Mouse (Mus musculus) stomach, adult 2 months (tissue): ENCODE measurements around the gene Lce3a. TPM values are rescaled to one million over a fixed set of nuclear protein-coding genes. Genes with fewer than 3 reads are reported as not detected.

Experiments used
- polyA plus RNA-seq: library from polyadenylated mRNA; depleted of rRNA; stranded (reverse); fragments of >200 nt; gene quantifications from 2 replicates; pipeline ENCODE4 v1.2.3, GENCODE M21; 2012; rRNA removed

The Lce3a gene
- polyA plus RNA-seq, result 68.7 and 136 TPM in 2 replicates

DNA sequence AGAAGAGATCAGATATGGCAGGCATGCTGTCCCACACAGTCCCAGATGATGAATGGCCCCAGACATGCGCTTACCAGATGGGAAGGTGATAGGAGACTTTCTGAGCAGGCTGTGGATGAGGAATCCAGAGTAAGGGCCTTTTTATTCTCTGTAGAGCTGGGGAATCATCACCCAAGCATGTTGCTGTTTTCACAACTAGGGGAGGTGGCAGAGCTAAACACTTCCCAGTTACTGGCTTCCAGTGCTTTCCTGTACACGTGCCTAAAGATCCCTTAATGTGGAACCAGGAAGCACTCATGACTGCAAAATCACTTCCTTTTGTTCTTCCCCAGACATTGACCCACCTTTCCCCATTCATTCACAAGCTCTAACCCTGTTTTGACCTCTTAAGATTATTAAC is at the start of gene Lce3a:
Lce3a (minus strand) TSS at position 101 of the 400 bp plus-strand sequence.

DNA sequence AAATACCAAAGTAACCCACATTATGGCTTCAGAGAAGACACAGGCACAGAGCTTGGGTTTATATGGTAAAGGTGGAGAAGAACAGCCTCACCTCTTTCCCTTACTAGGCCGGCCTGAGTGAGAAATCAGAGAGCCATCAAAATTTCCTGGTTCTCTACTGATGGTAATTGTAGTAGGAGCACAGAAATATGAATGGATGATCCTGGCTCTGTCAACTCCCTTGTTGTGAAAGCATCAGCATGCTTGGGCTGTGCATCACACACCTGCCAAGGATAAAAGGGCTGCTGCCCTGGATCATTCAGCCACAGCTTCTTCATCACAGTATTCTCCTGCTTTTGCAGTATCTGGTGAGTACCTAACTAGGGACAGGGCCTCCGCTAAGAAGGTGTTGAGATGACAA is 40.7 kb upstream of the Lce3a start, which contains the start of gene Lce3e:
Lce3e (plus strand) TSS at position 301 of the 400 bp plus-strand sequence.

DNA sequence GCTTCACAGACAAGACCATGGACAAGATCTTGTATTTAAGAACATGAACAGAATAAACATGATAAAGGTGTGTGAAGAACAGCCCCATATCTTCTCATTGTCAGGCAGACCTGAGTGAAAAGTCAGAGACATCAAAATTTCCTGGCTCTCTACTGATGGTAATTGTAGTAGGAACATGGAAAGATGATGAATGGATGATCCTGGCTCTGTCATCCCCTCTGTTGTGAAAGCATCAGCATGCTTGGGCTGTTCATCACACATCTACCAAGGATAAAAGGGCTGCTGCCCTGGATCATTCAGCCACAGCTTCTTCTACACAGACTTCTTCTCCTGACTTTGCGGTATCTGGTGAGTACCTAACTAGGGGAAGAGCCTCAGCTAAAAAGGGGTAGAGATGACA is 31.1 kb upstream of the Lce3a start, which contains the start of gene Lce3d:
Lce3d (plus strand) TSS at position 301 of the 400 bp plus-strand sequence.

DNA sequence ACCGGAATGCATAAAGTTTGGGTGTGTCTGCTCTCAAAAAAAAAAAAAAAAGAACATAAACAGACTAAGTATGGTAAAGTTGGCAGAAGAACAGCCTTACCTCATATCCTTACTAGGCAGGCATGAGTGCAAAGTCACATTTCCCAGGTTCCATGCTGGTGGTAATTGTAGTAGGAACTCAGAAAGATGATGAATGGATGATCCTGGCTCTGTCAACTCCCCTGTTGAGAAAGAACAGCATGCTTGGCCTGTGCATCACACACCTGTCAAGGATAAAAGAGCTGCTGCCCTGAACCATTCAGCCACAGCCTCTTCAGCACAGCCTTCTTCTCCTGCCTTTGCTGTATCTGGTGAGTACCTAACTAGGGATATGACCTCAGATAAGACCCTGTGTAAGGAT is 18.2 kb upstream of the Lce3a start, which contains the start of gene Lce3c:
Lce3c (plus strand) TSS at position 301 of the 400 bp plus-strand sequence.

DNA sequence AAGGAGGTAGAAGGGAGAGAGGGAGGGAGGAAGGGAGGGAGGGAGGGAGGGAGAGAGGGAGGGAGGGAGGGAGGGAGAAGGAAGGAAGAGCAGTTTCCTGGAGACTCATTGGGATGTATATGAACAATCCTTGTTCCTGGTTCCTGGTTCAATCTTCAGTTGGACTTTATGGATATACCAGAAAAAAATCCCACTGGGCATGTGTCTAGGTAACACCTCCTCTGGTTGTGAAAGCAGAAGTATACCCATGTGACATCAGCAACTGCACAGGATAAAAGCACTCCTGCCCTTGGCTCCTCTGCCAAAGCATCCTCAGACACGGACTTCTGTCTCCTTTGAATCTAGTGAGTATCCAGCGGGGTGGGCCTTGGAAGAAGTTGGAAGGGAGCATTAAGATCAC is 6.6 kb upstream of the Lce3a start, which contains the start of gene Lce3b:
Lce3b (plus strand) TSS at position 301 of the 400 bp plus-strand sequence.

Other genes starting within 250 kb of the Lce3a start
- gene Lce1c, start 247.0 kb downstream of the Lce3a start, polyA plus RNA-seq, result 108 and 297 TPM in 2 replicates
- gene Lce1d, start 239.0 kb downstream of the Lce3a start, polyA plus RNA-seq, result 105 and 245 TPM in 2 replicates
- 50.9 and 159 TPM in 2 replicates for gene Lce1e, start 217.2 kb downstream of the Lce3a start, polyA plus RNA-seq
- gene Lce1f, start 205.9 kb downstream of the Lce3a start, polyA plus RNA-seq, result 83.4 and 310 TPM in 2 replicates
- 0.45 and 1.1 TPM in 2 replicates for gene Gm38119, start 187.1 kb downstream of the Lce3a start, polyA plus RNA-seq
- 41.5 and 134 TPM in 2 replicates for gene Lce1g, start 173.9 kb downstream of the Lce3a start, polyA plus RNA-seq
- 63.4 and 161 TPM in 2 replicates for gene Lce1h, start 161.2 kb downstream of the Lce3a start, polyA plus RNA-seq
- 70.5 and 204 TPM in 2 replicates for gene Lce1i, start 147.3 kb downstream of the Lce3a start, polyA plus RNA-seq
- 58.0 and 193 TPM in 2 replicates for gene Lce1j, start 135.7 kb downstream of the Lce3a start, polyA plus RNA-seq
- gene Lce1k, start 118.3 kb downstream of the Lce3a start, polyA plus RNA-seq, result 34.9 and 89.6 TPM in 2 replicates
- 21.1 and 65.4 TPM in 2 replicates for gene Kprp, start 99.0 kb downstream of the Lce3a start, polyA plus RNA-seq
- gene Lce1l, start 74.9 kb downstream of the Lce3a start, polyA plus RNA-seq, result 33.4 and 88.8 TPM in 2 replicates
- gene 2310050C09Rik, start 56.0 kb downstream of the Lce3a start, polyA plus RNA-seq, result 17.7 and 52.2 TPM in 2 replicates
- 78.3 and 161 TPM in 2 replicates for gene Lce3b, start 6.7 kb upstream of the Lce3a start, polyA plus RNA-seq
- 184 and 421 TPM in 2 replicates for gene Lce3c, start 18.3 kb upstream of the Lce3a start, polyA plus RNA-seq
- gene Lce3d, start 31.2 kb upstream of the Lce3a start, polyA plus RNA-seq, result 26.4 and 44.7 TPM in 2 replicates
- gene Lce3e, start 40.8 kb upstream of the Lce3a start, polyA plus RNA-seq, result 54.0 and 187 TPM in 2 replicates
- 126 and 354 TPM in 2 replicates for gene Lce3f, start 66.0 kb upstream of the Lce3a start, polyA plus RNA-seq
- 169 and 538 TPM in 2 replicates for gene Crct1, start 89.5 kb upstream of the Lce3a start, polyA plus RNA-seq
- gene Lce1m, start 92.8 kb upstream of the Lce3a start, polyA plus RNA-seq, result 17.4 and 162 TPM in 2 replicates
- not detected in 2 replicates for gene Gm4858, start 142.6 kb upstream of the Lce3a start, polyA plus RNA-seq
- not detected in 2 replicates for gene Crnn, start 218.6 kb upstream of the Lce3a start, polyA plus RNA-seq